Mouse (Mus musculus): ENCODE measurements at regions not wholly inside any gene's neighbourhood (a gene's known extent, or its start where the extent isn't known, plus 50 kb on each side); places are given as distances from the start of the nearest gene placed in this dataset.

GRCm38 (mm10) chr11:31771491-31772439 lies 100.1 kb upstream of the Bod1 start:
- no peak overlapping the region for H3K27ac ChIP-seq
- ATAC-seq (ENCODE audit: low FRiP score, low read depth): no peak
- H3K4me2 ChIP-seq (replicated peaks): no peak overlapping the region
- peaks cover 7% of the 10 kb centered on the region; the same call in 1 of the 2 replicates for H3K9me3 ChIP-seq
- H3K9ac ChIP-seq: no peak overlapping the region
- H3K4me3 ChIP-seq: no peak overlapping the region
- 91% methylated on average over 6 of the region's 6 CpGs for WGBS
- no peaks in the 10 kb centered on the region for H3K27me3 ChIP-seq (replicated peaks)
- no peaks in the 10 kb centered on the region for H3K36me3 ChIP-seq
- peaks cover 23% of the 10 kb centered on the region for H3K4me1 ChIP-seq

- WGBS: 92% methylated on average over 8 of the region's 8 CpGs
Measured at GRCm38 (mm10) chr11:31777531-31777930, 94.5 kb upstream of the Cpeb4 start.

GRCm38 (mm10) chr11:31778766-31779165 lies 93.2 kb upstream of the Cpeb4 start:
- ATAC-seq (ENCODE audit: low FRiP score, low read depth): no peak
- H3K9ac ChIP-seq: no peak overlapping the region
- 78% methylated on average over 4 of the region's 4 CpGs for WGBS

More at GRCm38 (mm10) chr11:31777531-31777930, 94.5 kb upstream of the Cpeb4 start:
- Histone ChIP-seq H3K27ac (no peak overlapping the region), H3K9me3 (peaks cover 10% of the 10 kb centered on the region; the same call in 1 of the 2 replicates), H3K27me3 (replicated peaks) (no peaks in the 10 kb centered on the region), H3K9ac (no peak overlapping the region), H3K4me1 (no peaks in the 10 kb centered on the region), H3K4me2 (replicated peaks) (no peak overlapping the region), H3K4me3 (no peak overlapping the region), H3K36me3 (no peaks in the 10 kb centered on the region)
- ATAC-seq (ENCODE audit: low FRiP score, low read depth): no peak

GRCm38 (mm10) chr11:31779267-31779666 lies 92.7 kb upstream of the Cpeb4 start:
- H3K9me3 ChIP-seq: 0 out of 2 replicates have a peak, but pooled peaks cover 9% of the 10 kb centered on the region
- no peak overlapping the region for H3K9ac ChIP-seq
- 92% methylated on average over 2 of the region's 2 CpGs for WGBS

More at GRCm38 (mm10) chr11:31778766-31779165, 93.2 kb upstream of the Cpeb4 start:
- 0 out of 2 replicates have a peak, but pooled peaks cover 9% of the 10 kb centered on the region for H3K9me3 ChIP-seq
- no peak overlapping the region for H3K4me3 ChIP-seq
- H3K4me1 ChIP-seq: no peaks in the 10 kb centered on the region
- H3K27ac ChIP-seq: no peak overlapping the region
- no peak overlapping the region for H3K4me2 ChIP-seq (replicated peaks)
- no peaks in the 10 kb centered on the region for H3K27me3 ChIP-seq (replicated peaks)
- no peaks in the 10 kb centered on the region for H3K36me3 ChIP-seq

GRCm38 (mm10) chr11:31780969-31781368 lies 91.0 kb upstream of the Cpeb4 start:
- Histone ChIP-seq H3K4me2 (replicated peaks) (no peak overlapping the region), H3K4me3 (no peak overlapping the region), H3K9ac (no peak overlapping the region), H3K36me3 (no peaks in the 10 kb centered on the region), H3K27me3 (replicated peaks) (no peaks in the 10 kb centered on the region), H3K4me1 (no peaks in the 10 kb centered on the region), H3K27ac (no peak overlapping the region), H3K9me3 (0 out of 2 replicates have a peak, but pooled peaks cover 9% of the 10 kb centered on the region)
- no peak for ATAC-seq (ENCODE audit: low FRiP score, low read depth)
- WGBS: 90% methylated on average over 6 of the region's 6 CpGs

More at GRCm38 (mm10) chr11:31779267-31779666, 92.7 kb upstream of the Cpeb4 start:
- Histone ChIP-seq H3K27me3 (replicated peaks) (no peaks in the 10 kb centered on the region), H3K4me1 (no peaks in the 10 kb centered on the region), H3K36me3 (no peaks in the 10 kb centered on the region), H3K4me3 (no peak overlapping the region), H3K4me2 (replicated peaks) (no peak overlapping the region), H3K27ac (no peak overlapping the region)
- ATAC-seq (ENCODE audit: low FRiP score, low read depth): no peak

- H3K4me1 ChIP-seq: no peaks in the 10 kb centered on the region
- H3K4me2 ChIP-seq (replicated peaks): no peak overlapping the region
- no peak for ATAC-seq (ENCODE audit: low FRiP score, low read depth)
- no peak overlapping the region for H3K27ac ChIP-seq
- 0 out of 2 replicates have a peak, but pooled peaks cover 9% of the 10 kb centered on the region for H3K9me3 ChIP-seq
- H3K27me3 ChIP-seq (replicated peaks): no peaks in the 10 kb centered on the region
- no peaks in the 10 kb centered on the region for H3K36me3 ChIP-seq
- WGBS: 87% methylated on average over 6 of the region's 6 CpGs
- no peak overlapping the region for H3K9ac ChIP-seq
- no peak overlapping the region for H3K4me3 ChIP-seq
Measured at GRCm38 (mm10) chr11:31781605-31782004, 90.4 kb upstream of the Cpeb4 start.

GRCm38 (mm10) chr11:31783506-31784063 lies 88.4 kb upstream of the Cpeb4 start:
- Histone ChIP-seq H3K27me3 (replicated peaks) (no peaks in the 10 kb centered on the region), H3K9ac (no peak overlapping the region), H3K4me1 (no peaks in the 10 kb centered on the region), H3K27ac (no peak overlapping the region), H3K4me2 (replicated peaks) (no peak overlapping the region), H3K36me3 (no peaks in the 10 kb centered on the region), H3K9me3 (0 out of 2 replicates have a peak, but pooled peaks cover 9% of the 10 kb centered on the region), H3K4me3 (no peak overlapping the region)
- WGBS: 83% methylated on average over 4 of the region's 4 CpGs
- ATAC-seq (ENCODE audit: low FRiP score, low read depth): no peak

GRCm38 (mm10) chr11:31784332-31784901 lies 87.6 kb upstream of the Cpeb4 start:
- Histone ChIP-seq H3K4me3 (no peak overlapping the region), H3K4me1 (no peaks in the 10 kb centered on the region), H3K27me3 (replicated peaks) (no peaks in the 10 kb centered on the region), H3K9me3 (0 out of 2 replicates have a peak, but pooled peaks cover 9% of the 10 kb centered on the region), H3K4me2 (replicated peaks) (no peak overlapping the region), H3K9ac (no peak overlapping the region), H3K36me3 (no peaks in the 10 kb centered on the region), H3K27ac (no peak overlapping the region)
- 91% methylated on average over 6 of the region's 6 CpGs for WGBS
- no peak for ATAC-seq (ENCODE audit: low FRiP score, low read depth)

- Histone ChIP-seq H3K4me2 (replicated peaks) (no peak overlapping the region), H3K27me3 (replicated peaks) (no peaks in the 10 kb centered on the region), H3K9ac (no peak overlapping the region), H3K27ac (no peak overlapping the region), H3K4me3 (no peak overlapping the region), H3K9me3 (0 out of 2 replicates have a peak, but pooled peaks cover 9% of the 10 kb centered on the region), H3K36me3 (no peaks in the 10 kb centered on the region), H3K4me1 (no peaks in the 10 kb centered on the region)
- WGBS: 87% methylated on average over 7 of the region's 7 CpGs
- no peak for ATAC-seq (ENCODE audit: low FRiP score, low read depth)
Measured at GRCm38 (mm10) chr11:31785160-31785559, 86.9 kb upstream of the Cpeb4 start.

- Histone ChIP-seq H3K4me1 (no peaks in the 10 kb centered on the region), H3K9ac (no peak overlapping the region), H3K36me3 (no peaks in the 10 kb centered on the region), H3K9me3 (0 out of 2 replicates have a peak, but pooled peaks cover 7% of the 10 kb centered on the region), H3K4me3 (no peak overlapping the region), H3K4me2 (replicated peaks) (no peak overlapping the region), H3K27me3 (replicated peaks) (no peaks in the 10 kb centered on the region), H3K27ac (no peak overlapping the region)
- WGBS: 65% methylated on average over 2 of the region's 2 CpGs
- no peak for ATAC-seq (ENCODE audit: low FRiP score, low read depth)
Measured at GRCm38 (mm10) chr11:31787376-31787775, 84.6 kb upstream of the Cpeb4 start.

- H3K4me3 ChIP-seq: no peak overlapping the region
Measured at GRCm38 (mm10) chr11:31787917-31788703, 83.9 kb upstream of the Cpeb4 start.

More at GRCm38 (mm10) chr11:31787917-31788703, 83.9 kb upstream of the Cpeb4 start:
- H3K9ac ChIP-seq: no peak overlapping the region
- H3K4me2 ChIP-seq (replicated peaks): no peak overlapping the region
- WGBS: 63% methylated on average over 2 of the region's 2 CpGs
- H3K27me3 ChIP-seq (replicated peaks): no peaks in the 10 kb centered on the region
- no peak for ATAC-seq (ENCODE audit: low FRiP score, low read depth)
- no peaks in the 10 kb centered on the region for H3K4me1 ChIP-seq
- H3K9me3 ChIP-seq: 0 out of 2 replicates have a peak, but pooled peaks cover 5% of the 10 kb centered on the region
- no peaks in the 10 kb centered on the region for H3K36me3 ChIP-seq
- H3K27ac ChIP-seq: no peak overlapping the region

Measured in neural tube, embryonic 12.5 days (tissue).